Mouse (Mus musculus) kidney, adult 18-20 months (tissue): ENCODE measurements around the gene Ntf3.

Source experiments
- DNase-seq: peaks from one replicate; pipeline ENCODE4 v3.0.0; 2021

The Ntf3 gene

GRCm38 (mm10) chr6:126102571-126102970 is 64.1 kb downstream of the Ntf3 start:
- DNase-seq = no peak

GRCm38 (mm10) chr6:126102007-126102406 is 64.7 kb downstream of the Ntf3 start:
- no peak for DNase-seq

- DNase-seq = no peak
Measured at GRCm38 (mm10) chr6:126100579-126100978, 66.1 kb downstream of the Ntf3 start.

- no peak for DNase-seq
Measured at GRCm38 (mm10) chr6:126097471-126097870, 69.2 kb downstream of the Ntf3 start.

GRCm38 (mm10) chr6:126096085-126096484 is 70.6 kb downstream of the Ntf3 start:
- DNase-seq = no peak

- DNase-seq = no peak
Measured at GRCm38 (mm10) chr6:126095041-126095440, 71.7 kb downstream of the Ntf3 start.

GRCm38 (mm10) chr6:126092026-126092425 is 74.7 kb downstream of the Ntf3 start:
- no peak for DNase-seq

- no peak for DNase-seq
Measured at GRCm38 (mm10) chr6:126090063-126090462, 76.6 kb downstream of the Ntf3 start.

- no peak for DNase-seq
Measured at GRCm38 (mm10) chr6:126088489-126089265, 78.0 kb downstream of the Ntf3 start.

- DNase-seq = no peak
Measured at GRCm38 (mm10) chr6:126086321-126086950, 80.3 kb downstream of the Ntf3 start.

GRCm38 (mm10) chr6:126080531-126080930 is 86.2 kb downstream of the Ntf3 start:
- no peak for DNase-seq

GRCm38 (mm10) chr6:126057706-126058105 is 109.0 kb downstream of the Ntf3 start:
- DNase-seq = no peak

- DNase-seq = no peak
Measured at GRCm38 (mm10) chr6:126053136-126053535, 113.6 kb downstream of the Ntf3 start.
